Mouse (Mus musculus): ENCODE results near the gene Adcyap1r1. TPM values are rescaled to one million over a fixed set of nuclear protein-coding genes. Genes with fewer than 3 reads are reported as not detected.
A peak's percentile ranks its signal among the peaks of the same experiment; 100 is the strongest.

The Adcyap1r1 gene
- total and polyA plus RNA-seq, 2 experiments from 2014 or later: 72.2 to 236 TPM

DNA sequence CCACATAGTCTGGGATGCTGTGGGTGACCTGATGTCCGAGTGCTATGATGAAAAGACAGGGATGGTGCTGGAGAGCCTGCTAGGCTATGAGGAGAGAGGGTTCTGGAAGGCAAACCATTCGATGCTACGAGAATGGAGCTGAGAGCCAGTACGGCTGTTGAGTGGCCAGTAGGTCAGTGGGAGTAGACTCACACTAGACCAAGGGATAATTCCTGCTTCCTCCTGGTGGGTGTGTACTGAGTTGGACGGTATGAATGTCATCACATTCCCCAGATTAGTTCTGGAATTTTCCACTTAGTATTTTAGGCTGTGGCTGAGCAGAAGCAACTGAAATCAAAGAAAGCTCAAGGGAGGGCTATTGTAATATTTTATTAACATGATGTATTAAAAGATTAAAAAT is 40.8 kb upstream of the Adcyap1r1 start:
- H3K4me3 ChIP-seq (ENCODE audit: low read length): no peak overlapping the region
- TF ChIP-seq CTCF (IDR thresholded peaks at IDR 0.05; ENCODE audit: low read depth): no peak
- H3K4me2 ChIP-seq (ENCODE audit: low read depth, low read length): no peak overlapping the region
- H3K9ac ChIP-seq (replicated peaks; ENCODE audit: low read length): no peak overlapping the region
- no peaks in the 10 kb centered on the region for H3K9me3 ChIP-seq (ENCODE audit: low read length)
- H3K27me3 ChIP-seq (ENCODE audit: insufficient read depth, low read length): no peaks in the 10 kb centered on the region
- H3K27ac ChIP-seq: no peak overlapping the region
- DNase-seq (ENCODE audit: low spot score) (no peak), ATAC-seq (no peak)
- 79% methylated on average over 5 of the region's 5 CpGs for WGBS
- no peaks in the 10 kb centered on the region for H3K36me3 ChIP-seq (ENCODE audit: insufficient read depth, low read length)
- H3K4me1 ChIP-seq (ENCODE audit: insufficient read depth, low read length): 0 out of 2 replicates have a peak, but pooled peaks cover 7% of the 10 kb centered on the region

DNA sequence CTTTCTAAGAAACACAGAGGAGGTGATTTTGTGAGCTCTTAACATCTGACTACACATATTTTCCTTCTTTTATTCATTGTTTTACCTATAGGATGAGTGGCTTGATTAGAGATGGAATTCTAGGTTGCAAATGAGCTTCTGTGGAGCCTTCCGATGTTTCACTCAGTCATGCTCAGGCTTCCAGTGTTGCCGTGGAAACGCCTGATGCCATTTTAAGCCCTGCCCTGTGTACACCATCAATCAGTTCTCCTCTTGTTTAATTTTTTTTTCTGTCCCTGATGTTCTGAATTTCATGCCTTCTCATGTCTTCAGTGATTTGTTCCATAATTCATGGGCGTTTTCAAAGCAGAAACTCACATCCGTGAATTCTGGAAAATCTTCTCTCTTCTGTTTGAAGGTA is 35.6 kb upstream of the Adcyap1r1 start:
- Histone ChIP-seq H3K27ac (no peak overlapping the region), H3K27me3 (ENCODE audit: insufficient read depth, low read length) (no peaks in the 10 kb centered on the region), H3K4me1 (ENCODE audit: insufficient read depth, low read length) (peaks cover 6% of the 10 kb centered on the region; the same call in 1 of the 2 replicates), H3K9me3 (ENCODE audit: low read length) (no peaks in the 10 kb centered on the region), H3K4me3 (ENCODE audit: low read length) (no peak overlapping the region), H3K36me3 (ENCODE audit: insufficient read depth, low read length) (no peaks in the 10 kb centered on the region), H3K4me2 (ENCODE audit: low read depth, low read length) (no peak overlapping the region), H3K9ac (replicated peaks; ENCODE audit: low read length) (no peak overlapping the region)
- ATAC-seq (no peak), DNase-seq (ENCODE audit: low spot score) (peak; percentile 34)
- 40% methylated on average over 5 of the region's 5 CpGs for WGBS
- TF ChIP-seq CTCF (IDR thresholded peaks at IDR 0.05; ENCODE audit: low read depth): no peak

DNA sequence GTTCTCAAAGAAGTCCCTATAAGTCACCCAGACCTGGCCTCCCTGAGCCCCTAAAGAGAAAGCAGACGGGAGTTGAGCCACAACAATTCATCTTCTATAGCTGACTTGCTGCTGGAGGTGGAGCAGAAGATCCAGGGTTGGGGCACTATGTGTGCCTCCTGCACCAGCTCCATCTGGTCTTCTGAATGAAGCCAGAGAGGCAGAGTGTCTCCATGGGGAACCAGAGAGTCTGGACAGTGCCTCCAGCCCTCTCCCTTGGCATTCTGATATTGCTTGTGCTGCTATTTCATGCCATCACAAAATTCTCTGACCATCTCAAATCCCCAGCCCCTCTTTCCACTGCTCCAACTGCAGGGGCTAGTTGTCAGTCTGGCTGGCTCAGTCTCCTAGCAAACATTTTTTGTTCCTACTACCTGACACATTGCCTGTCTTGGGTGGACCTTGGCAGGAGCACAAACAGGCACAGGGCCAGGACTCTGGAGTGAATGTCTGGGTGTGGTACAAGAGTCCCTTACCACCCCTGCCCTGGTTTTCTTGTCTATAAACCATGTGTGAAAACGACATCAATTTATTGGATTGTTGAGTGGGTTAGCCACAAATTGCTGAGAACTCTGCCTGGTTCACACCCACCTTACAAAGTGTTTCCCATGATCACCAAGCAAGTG is 32.9 kb upstream of the Adcyap1r1 start:
- DNase-seq (ENCODE audit: low spot score): no peak

DNA sequence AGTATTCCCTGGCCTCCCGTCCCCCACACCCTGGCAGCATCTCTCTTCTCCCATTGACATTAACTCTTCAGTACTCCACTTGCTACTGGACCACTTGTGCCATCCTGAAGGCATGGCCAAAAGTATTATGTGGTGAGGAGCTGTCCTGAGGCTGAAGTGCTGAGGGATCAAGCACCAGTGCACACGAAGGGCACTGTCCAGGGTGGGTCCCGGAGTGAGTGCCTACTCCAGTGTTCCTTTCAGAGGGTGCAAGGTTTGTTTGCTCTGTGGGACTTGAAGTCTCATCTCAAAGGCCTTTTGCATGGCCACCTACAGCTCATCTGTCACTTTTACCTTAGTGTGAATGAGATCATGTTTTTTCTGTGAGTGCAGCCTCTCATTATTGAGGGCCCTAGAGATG is 31.4 kb upstream of the Adcyap1r1 start:
- no peaks in the 10 kb centered on the region for H3K36me3 ChIP-seq (ENCODE audit: insufficient read depth, low read length)
- ATAC-seq (no peak), DNase-seq (ENCODE audit: low spot score) (no peak)
- no peak overlapping the region for H3K9ac ChIP-seq (replicated peaks; ENCODE audit: low read length)
- no peak overlapping the region for H3K4me3 ChIP-seq (ENCODE audit: low read length)
- no peak for TF ChIP-seq CTCF (IDR thresholded peaks at IDR 0.05; ENCODE audit: low read depth)
- H3K27ac ChIP-seq: peak overlapping the region; percentile 62
- 80% methylated on average over 3 of the region's 3 CpGs for WGBS
- peaks cover 6% of the 10 kb centered on the region; the same call in 1 of the 2 replicates for H3K4me1 ChIP-seq (ENCODE audit: insufficient read depth, low read length)
- no peaks in the 10 kb centered on the region for H3K27me3 ChIP-seq (ENCODE audit: insufficient read depth, low read length)
- no peaks in the 10 kb centered on the region for H3K9me3 ChIP-seq (ENCODE audit: low read length)
- H3K4me2 ChIP-seq (ENCODE audit: low read depth, low read length): no peak overlapping the region

More for the DNA sequence above, 32.9 kb upstream of the Adcyap1r1 start:
- ATAC-seq: no peak
- Histone ChIP-seq H3K9ac (replicated peaks; ENCODE audit: low read length) (no peak overlapping the region), H3K4me2 (ENCODE audit: low read depth, low read length) (no peak overlapping the region), H3K9me3 (ENCODE audit: low read length) (no peaks in the 10 kb centered on the region), H3K27me3 (ENCODE audit: insufficient read depth, low read length) (no peaks in the 10 kb centered on the region), H3K36me3 (ENCODE audit: insufficient read depth, low read length) (no peaks in the 10 kb centered on the region), H3K27ac (no peak overlapping the region), H3K4me1 (ENCODE audit: insufficient read depth, low read length) (peaks cover 6% of the 10 kb centered on the region; the same call in 1 of the 2 replicates), H3K4me3 (ENCODE audit: low read length) (no peak overlapping the region)
- TF ChIP-seq CTCF (IDR thresholded peaks at IDR 0.05; ENCODE audit: low read depth): no peak
- 42% methylated on average over 2 of the region's 2 CpGs for WGBS

DNA sequence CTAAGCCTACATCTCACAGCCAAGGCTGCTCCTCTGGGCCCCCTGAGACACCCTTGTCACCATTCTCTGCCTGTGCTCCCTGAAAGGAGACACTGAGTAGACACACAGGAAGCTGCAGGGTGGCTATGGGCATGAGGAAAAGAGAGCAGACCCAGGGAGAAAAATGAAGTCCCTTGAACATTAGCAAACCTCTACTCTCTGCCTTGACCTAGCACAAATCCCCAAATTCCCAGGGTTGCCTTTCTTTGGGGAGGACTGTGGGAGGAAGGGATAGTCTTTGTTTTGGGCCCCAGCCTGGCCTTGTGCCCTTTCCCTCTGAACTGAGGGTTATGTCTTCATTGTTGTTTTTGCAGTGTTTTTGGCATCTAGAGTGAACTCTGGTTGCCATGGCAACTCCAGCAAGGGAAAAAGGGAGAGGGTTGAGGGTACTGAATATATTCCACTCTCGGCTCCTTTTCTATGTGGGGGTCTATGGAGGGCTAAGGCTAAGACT is 30.9 kb upstream of the Adcyap1r1 start:
- DNase-seq (ENCODE audit: low spot score) (peak; percentile 84), ATAC-seq (peak; percentile 76)
- Histone ChIP-seq H3K27me3 (ENCODE audit: insufficient read depth, low read length) (no peaks in the 10 kb centered on the region), H3K4me2 (ENCODE audit: low read depth, low read length) (no peak overlapping the region), H3K9me3 (ENCODE audit: low read length) (no peaks in the 10 kb centered on the region), H3K4me3 (ENCODE audit: low read length) (no peak overlapping the region), H3K27ac (peak overlapping the region; percentile 62), H3K36me3 (ENCODE audit: insufficient read depth, low read length) (no peaks in the 10 kb centered on the region), H3K9ac (replicated peaks; ENCODE audit: low read length) (no peak overlapping the region), H3K4me1 (ENCODE audit: insufficient read depth, low read length) (peaks cover 6% of the 10 kb centered on the region; the same call in 1 of the 2 replicates)
- 13% methylated on average over 1 of the region's 1 CpGs for WGBS
- no peak for TF ChIP-seq CTCF (IDR thresholded peaks at IDR 0.05; ENCODE audit: low read depth)

DNA sequence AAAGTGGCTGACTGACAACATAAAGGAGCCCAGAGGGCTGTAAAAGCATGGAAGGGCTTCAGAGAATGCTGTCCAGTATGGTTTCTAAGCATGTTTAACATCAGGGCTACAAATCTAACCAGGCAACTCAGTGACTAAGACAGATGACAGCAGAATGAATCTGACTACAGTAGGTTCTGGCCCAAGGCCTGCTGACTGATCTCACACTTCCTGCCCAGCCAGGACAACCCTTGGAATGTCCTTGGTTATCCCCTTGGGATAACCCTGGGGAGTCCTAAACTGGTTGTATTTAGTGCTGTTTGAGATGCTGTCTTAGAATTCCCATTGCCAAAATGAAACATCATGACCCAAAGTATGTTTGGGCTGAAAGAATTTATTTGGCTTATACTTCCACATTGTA is 19.7 kb upstream of the Adcyap1r1 start:
- no peaks in the 10 kb centered on the region for H3K9me3 ChIP-seq (ENCODE audit: low read length)
- no peak for TF ChIP-seq CTCF (IDR thresholded peaks at IDR 0.05; ENCODE audit: low read depth)
- H3K27me3 ChIP-seq (ENCODE audit: insufficient read depth, low read length): no peaks in the 10 kb centered on the region
- H3K9ac ChIP-seq (replicated peaks; ENCODE audit: low read length): no peak overlapping the region
- no peak overlapping the region for H3K27ac ChIP-seq
- no peak overlapping the region for H3K4me3 ChIP-seq (ENCODE audit: low read length)
- ATAC-seq (no peak), DNase-seq (ENCODE audit: low spot score) (no peak)
- H3K36me3 ChIP-seq (ENCODE audit: insufficient read depth, low read length): no peaks in the 10 kb centered on the region
- H3K4me1 ChIP-seq (ENCODE audit: insufficient read depth, low read length): peaks cover 28% of the 10 kb centered on the region
- H3K4me2 ChIP-seq (ENCODE audit: low read depth, low read length): no peak overlapping the region

DNA sequence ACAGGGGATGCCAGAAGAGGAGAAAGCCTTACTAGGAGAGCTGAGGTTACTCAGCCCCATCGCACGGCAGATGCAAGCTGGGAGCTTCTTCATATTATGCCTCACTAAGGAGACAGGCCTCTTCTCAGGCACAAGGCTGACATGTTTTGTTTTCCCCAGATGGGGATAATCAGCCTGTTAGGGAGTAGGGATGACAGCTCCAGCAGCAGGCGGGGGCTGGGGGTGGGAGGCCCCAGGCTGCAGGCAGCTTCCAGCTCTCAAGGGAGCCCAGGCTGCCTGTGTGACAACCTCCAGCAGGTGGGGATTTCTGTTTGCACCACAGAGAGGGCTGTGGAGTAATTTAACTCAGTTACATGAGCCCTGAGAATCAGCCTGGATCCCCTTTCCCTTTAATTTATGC is 17.4 kb upstream of the Adcyap1r1 start:
- Histone ChIP-seq H3K4me3 (ENCODE audit: low read length) (no peak overlapping the region), H3K36me3 (ENCODE audit: insufficient read depth, low read length) (no peaks in the 10 kb centered on the region), H3K27ac (peak overlapping the region; percentile 82), H3K9ac (replicated peaks; ENCODE audit: low read length) (no peak overlapping the region), H3K4me2 (ENCODE audit: low read depth, low read length) (no peak overlapping the region), H3K4me1 (ENCODE audit: insufficient read depth, low read length) (peaks cover 31% of the 10 kb centered on the region), H3K9me3 (ENCODE audit: low read length) (no peaks in the 10 kb centered on the region), H3K27me3 (ENCODE audit: insufficient read depth, low read length) (no peaks in the 10 kb centered on the region)
- DNase-seq (ENCODE audit: low spot score): peak; percentile 46
- ATAC-seq: peak; percentile 48; the same call in 1 of the 2 replicates
- TF ChIP-seq CTCF (IDR thresholded peaks at IDR 0.05; ENCODE audit: low read depth): no peak
- WGBS: 6% methylated on average over 3 of the region's 3 CpGs
